9 mouse cellular contexts compared by ENCODE assay signal in genomic region chr10:39371991-39372390, GRCm38 (mm10). TPM values are rescaled to one million over a fixed set of nuclear protein-coding genes. Genes with fewer than 3 reads are reported as not detected.
DNase-seq lines count a peak whose midpoint lies in the region; ATAC-seq and TF ChIP-seq lines count a peak whose summit lies in the region.
"Had no signal": no experiment of that assay in that cellular context is flagged by ENCODE, and none has a peak within 500 bp of the region (broad histone marks: within the 10 kb centered on the region; RNA-seq: fewer than 3 reads in every experiment).

No protein-coding gene starts in this region.

- H3K27ac ChIP-seq in lung, postnatal 0 days (ENCODE audit: low read length), result no peak overlapping the region
- no peak overlapping the region for H3K27ac ChIP-seq in hindbrain, embryonic 11.5 days (ENCODE audit: low read depth, low read length)
- H3K27ac ChIP-seq in liver, embryonic 15.5 days (replicated peaks), result no peak overlapping the region
- H3K27ac ChIP-seq in stomach, postnatal 0 days (replicated peaks), result no peak overlapping the region

- no peak for DNase-seq in lung, postnatal 0 days (ENCODE audit: low spot score)
- DNase-seq in lung, postnatal 25 days (ENCODE audit: low spot score), result no peak
- DNase-seq in hindbrain, embryonic 11.5 days (ENCODE audit: low spot score), result no peak
- DNase-seq in stomach, postnatal 0 days (ENCODE audit: low spot score), result no peak
- no peak for DNase-seq in spleen, postnatal 10 days (ENCODE audit: low spot score in 2 of 2)
- DNase-seq in left cerebral cortex, adult 9 months (ENCODE audit: low spot score in 2 of 2), result no peak
- DNase-seq: kidney, postnatal 4 days; lung, postnatal 14 days had no signal

- H3K9me3 ChIP-seq in lung, postnatal 0 days (ENCODE audit: low read length), result no peaks in the 10 kb centered on the region
- H3K9me3 ChIP-seq in hindbrain, embryonic 11.5 days (ENCODE audit: control insufficient read depth, low read length), result no peaks in the 10 kb centered on the region
- no peaks in the 10 kb centered on the region for H3K9me3 ChIP-seq in liver, embryonic 15.5 days (replicated peaks)
- H3K9me3 ChIP-seq in stomach, postnatal 0 days (ENCODE audit: control insufficient read depth, low read length), result no peaks in the 10 kb centered on the region

- ATAC-seq in lung, postnatal 0 days, result no peak
- ATAC-seq in hindbrain, embryonic 11.5 days (ENCODE audit: low FRiP score), result no peak
- no peak for ATAC-seq in liver, embryonic 15.5 days (ENCODE audit: insufficient read depth)
- ATAC-seq in stomach, postnatal 0 days (ENCODE audit: low FRiP score, low TSS enrichment), result no peak

- H3K4me3 ChIP-seq in lung, postnatal 0 days (ENCODE audit: low read depth, low read length), result no peak overlapping the region
- no peak overlapping the region for H3K4me3 ChIP-seq in hindbrain, embryonic 11.5 days (ENCODE audit: low read depth, low read length)
- H3K4me3 ChIP-seq in liver, embryonic 15.5 days (replicated peaks), result no peak overlapping the region
- H3K4me3 ChIP-seq in stomach, postnatal 0 days (ENCODE audit: low read depth, low read length), result no peak overlapping the region

- H3K4me2 ChIP-seq in lung, postnatal 0 days (replicated peaks; ENCODE audit: low read depth, low read length), result peak overlapping the region; percentile 72; the same call in 1 of the 2 replicates
- peak overlapping the region; percentile 12 for H3K4me2 ChIP-seq in hindbrain, embryonic 11.5 days (replicated peaks; ENCODE audit: low read depth, low read length)
- H3K4me2 ChIP-seq in liver, embryonic 15.5 days, result peak overlapping the region; percentile 97; the same call in 1 of the 2 replicates
- 0 out of 2 replicates have a peak overlapping the region, but pooled peaks have one; percentile 0 for H3K4me2 ChIP-seq in stomach, postnatal 0 days (replicated peaks; ENCODE audit: low read depth)

- no peaks in the 10 kb centered on the region for H3K27me3 ChIP-seq in lung, postnatal 0 days (replicated peaks; ENCODE audit: insufficient read depth, low read length)
- no peaks in the 10 kb centered on the region for H3K27me3 ChIP-seq in hindbrain, embryonic 11.5 days (ENCODE audit: control insufficient read depth, insufficient read depth, low read length)
- H3K27me3 ChIP-seq in liver, embryonic 15.5 days, result peaks cover 3% of the 10 kb centered on the region; the same call in 1 of the 2 replicates
- no peaks in the 10 kb centered on the region for H3K27me3 ChIP-seq in stomach, postnatal 0 days (ENCODE audit: control insufficient read depth, insufficient read depth, low read length)

- H3K36me3 ChIP-seq in lung, postnatal 0 days (ENCODE audit: insufficient read depth, low read length), result no peaks in the 10 kb centered on the region
- no peaks in the 10 kb centered on the region for H3K36me3 ChIP-seq in hindbrain, embryonic 11.5 days (ENCODE audit: control insufficient read depth, insufficient read depth, low read length)
- H3K36me3 ChIP-seq in liver, embryonic 15.5 days (replicated peaks), result no peaks in the 10 kb centered on the region
- no peaks in the 10 kb centered on the region for H3K36me3 ChIP-seq in stomach, postnatal 0 days (ENCODE audit: control insufficient read depth, insufficient read depth, low read length)

- 61% methylated on average over 5 of the region's 5 CpGs for WGBS in lung, postnatal 0 days
- WGBS in hindbrain, embryonic 11.5 days, result 80% methylated on average over 5 of the region's 5 CpGs
- 38% methylated on average over 5 of the region's 5 CpGs for WGBS in liver, embryonic 15.5 days (ENCODE audit: insufficient replicate concordance)
- WGBS in stomach, postnatal 0 days, result 81% methylated on average over 5 of the region's 5 CpGs

- no peak for TF ChIP-seq CTCF in lung, postnatal 0 days (IDR thresholded peaks at IDR 0.05)
- TF ChIP-seq CTCF in stomach, postnatal 0 days (IDR thresholded peaks at IDR 0.05; ENCODE audit: low read depth), result no peak

- H3K4me1 ChIP-seq in lung, postnatal 0 days (ENCODE audit: insufficient read depth, low read depth, low read length), result no peaks in the 10 kb centered on the region
- no peaks in the 10 kb centered on the region for H3K4me1 ChIP-seq in hindbrain, embryonic 11.5 days (replicated peaks; ENCODE audit: control insufficient read depth, insufficient read depth, low read length)
- peaks cover 57% of the 10 kb centered on the region for H3K4me1 ChIP-seq in liver, embryonic 15.5 days (replicated peaks)
- no peaks in the 10 kb centered on the region for H3K4me1 ChIP-seq in stomach, postnatal 0 days (replicated peaks; ENCODE audit: control insufficient read depth, insufficient read depth)

- H3K9ac ChIP-seq in lung, postnatal 0 days (replicated peaks; ENCODE audit: low read depth), result no peak overlapping the region
- H3K9ac ChIP-seq in hindbrain, embryonic 11.5 days (ENCODE audit: low read depth, low read length), result no peak overlapping the region
- no peak overlapping the region for H3K9ac ChIP-seq in liver, embryonic 15.5 days
- no peak overlapping the region for H3K9ac ChIP-seq in stomach, postnatal 0 days (ENCODE audit: low read length)

- no peak for TF ChIP-seq EP300 in lung, postnatal 0 days (IDR thresholded peaks at IDR 0.05)
- no peak for TF ChIP-seq EP300 in stomach, postnatal 0 days (optimal IDR thresholded peaks at IDR 0.05)

RNA-seq across cellular contexts. Expression of gene Fyn, which starts 3.3 kb away (rescaled TPM):
- polyA plus RNA-seq in lung, postnatal 0 days (2015; fragmentation: Nextera tagmentation; extraction: Ambion mirVana), result 21.1 and 23.0 TPM in 2 replicates
- 51.1 and 53.2 TPM in 2 replicates for polyA plus RNA-seq in hindbrain, embryonic 11.5 days (2014; fragmentation: Nextera tagmentation; extraction: Ambion mirVana)
- polyA plus RNA-seq in liver, embryonic 15.5 days (2015; fragmentation: Nextera tagmentation; extraction: Ambion mirVana), result 6.1 and 7.4 TPM in 2 replicates
- 12.5 and 12.6 TPM in 2 replicates for polyA plus RNA-seq in stomach, postnatal 0 days (2015; fragmentation: Nextera tagmentation; extraction: Ambion mirVana)

Comparison
In these comparisons a context has a peak if more than half of its experiments do, and no peak if none do; other contexts are left out.
1. H3K4me2 ChIP-seq: peak in every context shown above with its lines; median percentile 97 in liver, embryonic 15.5 days; 72 in lung, postnatal 0 days; 12 in hindbrain, embryonic 11.5 days; 0 in stomach, postnatal 0 days.